Mouse (Mus musculus) intestine, embryonic 16.5 days (tissue): Measurements from ENCODE around the gene Neurl1a. TPM values are rescaled to one million over a fixed set of nuclear protein-coding genes. Genes with fewer than 3 reads are reported as not detected.
A peak's percentile ranks its signal among the peaks of the same experiment; 100 is the strongest.

Experiments
- ATAC-seq: fragments of 200-750 bp; cut with Nextera tagmentation; 2 replicates; pipeline ENCODE4 v1.8.0; 2017; ENCODE audit warnings: moderate TSS enrichment, moderate library complexity
- H3K27ac ChIP-seq: fragments of 300-500 bp; sonication (generic); 2 replicates; pipeline ENCODE4 v1.5.1; 2014; ENCODE audit warnings: mild to moderate bottlenecking, low read length
- H3K27me3 ChIP-seq: fragments of 300-500 bp; sonication (generic); replicated peaks from 2 replicates; pipeline ENCODE4 v1.6.1; 2014; ENCODE audit warnings: low read length, control low read depth, mixed read lengths; ENCODE audit not compliant: control insufficient read depth, insufficient read depth
- H3K36me3 ChIP-seq: fragments of 300-500 bp; sonication (generic); 2 replicates; pipeline ENCODE4 v1.6.1; 2014; ENCODE audit warnings: low read length, control low read depth; ENCODE audit not compliant: control insufficient read depth, insufficient read depth
- H3K4me1 ChIP-seq: fragments of 300-500 bp; sonication (generic); 2 replicates; pipeline ENCODE4 v1.6.1; 2014; ENCODE audit warnings: low read length, control low read depth, mixed read lengths; ENCODE audit not compliant: control insufficient read depth, insufficient read depth
- H3K4me2 ChIP-seq: fragments of 300-500 bp; sonication (generic); 2 replicates; pipeline ENCODE4 v1.6.1; 2014; ENCODE audit warnings: low read depth, low read length, control low read depth
- H3K4me3 ChIP-seq: fragments of 300-500 bp; sonication (generic); 2 replicates; pipeline ENCODE4 v1.5.1; 2014; ENCODE audit warnings: mild to moderate bottlenecking, low read length
- H3K9ac ChIP-seq: fragments of 300-500 bp; sonication (generic); 2 replicates; pipeline ENCODE4 v1.6.1; 2014; ENCODE audit warnings: low read depth, low read length
- H3K9me3 ChIP-seq: fragments of 300-500 bp; sonication (generic); 2 replicates; pipeline ENCODE4 v1.6.1; 2016; ENCODE audit warnings: low read length, control low read depth; ENCODE audit not compliant: control insufficient read depth
- WGBS: fragments of 180-500 bp; shearing (Covaris S2); extraction: QIAGEN DNeasy Blood & Tissue Kit; methylation state at CpG from one replicate; pipeline ENCODE4 v1.1.7; 2014; 5-methylcytosine and 5-hydroxymethylcytosine counted together
- polyA plus RNA-seq: library from polyadenylated mRNA; unstranded; fragments of >200 nt; fragmentation: Nextera tagmentation; extraction: Ambion mirVana; gene quantifications from 2 replicates; pipeline ENCODE4 v1.2.1, GENCODE M21; 2015

Gene Neurl1a
- polyA plus RNA-seq, 1 experiment from 2014 or later, result 3.7 TPM

DNA sequence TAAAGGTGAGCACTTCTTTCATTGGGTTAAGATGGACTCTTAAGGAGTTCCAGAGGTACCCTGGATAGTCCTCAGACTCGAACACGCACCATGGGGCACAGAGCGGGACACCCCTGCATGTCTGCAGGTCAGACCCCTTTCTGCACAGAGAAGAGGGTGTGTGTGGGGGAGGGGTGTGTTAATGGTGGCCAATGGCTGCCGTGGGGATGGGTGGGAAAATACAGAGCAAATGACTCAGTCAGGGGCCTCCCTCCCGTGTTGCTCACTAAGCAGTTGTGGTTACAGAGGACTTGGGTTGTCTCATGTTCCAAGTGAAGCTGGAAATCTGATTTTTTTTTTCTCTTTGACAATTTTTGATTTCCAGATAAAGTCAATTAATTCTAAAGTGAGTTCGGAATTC is 36.2 kb upstream of the Neurl1a start:
- H3K4me2 ChIP-seq, result no peak overlapping the region
- peaks cover 9% of the 10 kb centered on the region for H3K4me1 ChIP-seq
- WGBS, result 70% methylated on average over 6 of the region's 6 CpGs
- no peaks in the 10 kb centered on the region for H3K27me3 ChIP-seq
- no peaks in the 10 kb centered on the region for H3K9me3 ChIP-seq
- H3K27ac ChIP-seq, result no peak overlapping the region
- no peak for ATAC-seq
- no peaks in the 10 kb centered on the region for H3K36me3 ChIP-seq
- H3K9ac ChIP-seq, result no peak overlapping the region
- H3K4me3 ChIP-seq, result no peak overlapping the region

DNA sequence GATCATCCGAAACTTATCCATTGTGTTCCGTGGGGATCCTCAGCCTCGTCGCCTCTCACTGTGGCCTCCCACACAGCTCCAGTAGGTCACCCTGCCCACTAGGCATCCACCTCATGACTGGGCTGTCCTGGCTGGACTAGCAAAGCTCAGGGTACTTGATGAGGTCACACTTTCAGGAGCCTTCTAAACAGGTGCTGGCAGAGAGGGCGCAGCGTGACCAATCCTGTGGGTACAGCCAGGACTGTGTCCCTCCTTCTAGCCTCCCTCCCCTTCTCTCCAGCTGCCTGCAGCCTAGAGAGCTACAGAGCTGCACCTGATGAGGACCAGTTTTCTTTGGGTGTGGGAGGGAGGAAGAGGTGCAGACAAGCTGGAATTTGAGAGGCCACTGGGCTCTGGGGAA is 34.5 kb upstream of the Neurl1a start, which contains the start of gene Calhm1:
TSS of gene Calhm1 (minus strand) at position 101 of the 400 bp plus-strand sequence.
- WGBS, result 93% methylated on average over 6 of the region's 6 CpGs
- Histone ChIP-seq H3K4me1 (no peaks in the 10 kb centered on the region), H3K27ac (no peak within 1 kb of the TSS), H3K36me3 (no peaks in the 10 kb centered on the region), H3K4me3 (no peak within 1 kb of the TSS), H3K9ac (no peak within 1 kb of the TSS), H3K4me2 (no peak within 1 kb of the TSS), H3K9me3 (no peaks in the 10 kb centered on the region), H3K27me3 (no peaks in the 10 kb centered on the region)
- ATAC-seq, result no peak

DNA sequence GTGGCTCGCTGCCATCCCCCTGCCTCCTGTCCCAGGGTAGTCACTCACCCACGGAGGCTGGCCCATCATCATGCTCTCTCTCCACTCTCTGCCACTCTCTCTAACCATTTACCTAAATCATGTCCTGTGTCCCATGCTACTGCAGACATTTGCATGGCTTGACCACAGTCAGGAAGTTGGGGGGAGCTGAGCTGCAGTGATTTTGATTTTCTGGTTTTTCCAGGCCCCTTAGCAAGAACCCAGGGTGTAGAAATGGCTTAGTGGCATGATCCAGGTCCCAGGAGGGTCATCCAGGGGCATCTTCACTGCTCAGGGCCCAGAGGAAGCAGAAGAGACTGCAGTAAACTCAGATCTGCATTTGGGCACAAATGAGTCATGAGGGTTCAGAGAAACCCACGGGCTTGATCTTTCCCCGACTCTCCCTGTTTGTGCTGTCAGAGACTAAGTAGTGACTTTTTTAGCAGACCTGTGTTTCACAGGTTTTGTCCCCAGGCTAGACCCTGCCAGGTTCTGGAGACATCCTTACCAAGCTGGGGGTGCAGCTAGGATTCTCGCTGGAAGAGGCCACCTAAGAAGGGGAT is 30.3 kb upstream of the Neurl1a start:
- Histone ChIP-seq H3K4me3 (no peak overlapping the region), H3K9ac (no peak overlapping the region), H3K27ac (no peak overlapping the region), H3K4me2 (no peak overlapping the region), H3K4me1 (no peaks in the 10 kb centered on the region), H3K9me3 (no peaks in the 10 kb centered on the region), H3K27me3 (0 out of 2 replicates have a peak, but pooled peaks cover 2% of the 10 kb centered on the region), H3K36me3 (no peaks in the 10 kb centered on the region)
- ATAC-seq, result no peak
- 74% methylated on average over 5 of the region's 5 CpGs for WGBS

DNA sequence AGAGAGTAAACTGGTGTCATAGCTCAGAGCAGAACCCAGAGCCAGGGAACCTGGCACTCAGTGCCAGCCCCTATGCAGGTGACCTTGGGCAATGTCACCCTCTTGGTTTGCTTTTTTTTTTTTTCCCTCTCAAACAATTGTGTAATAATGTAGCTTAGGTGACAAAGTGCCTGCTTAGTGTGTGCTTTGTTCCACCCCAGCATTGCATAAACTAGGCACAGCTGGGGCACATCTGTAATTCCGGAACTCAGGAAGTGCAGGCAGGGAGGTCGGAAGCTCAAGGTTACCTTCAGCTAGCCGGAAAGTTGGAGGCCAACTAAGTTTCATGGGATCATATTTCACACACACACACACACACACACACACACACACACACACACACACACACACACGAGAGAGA is 28.8 kb upstream of the Neurl1a start:
- Histone ChIP-seq H3K27me3 (0 out of 2 replicates have a peak, but pooled peaks cover 2% of the 10 kb centered on the region), H3K4me1 (no peaks in the 10 kb centered on the region), H3K36me3 (no peaks in the 10 kb centered on the region), H3K27ac (no peak overlapping the region), H3K9ac (no peak overlapping the region), H3K4me3 (no peak overlapping the region), H3K9me3 (no peaks in the 10 kb centered on the region), H3K4me2 (no peak overlapping the region)
- WGBS, result 32% methylated on average over 4 of the region's 4 CpGs
- no peak for ATAC-seq

DNA sequence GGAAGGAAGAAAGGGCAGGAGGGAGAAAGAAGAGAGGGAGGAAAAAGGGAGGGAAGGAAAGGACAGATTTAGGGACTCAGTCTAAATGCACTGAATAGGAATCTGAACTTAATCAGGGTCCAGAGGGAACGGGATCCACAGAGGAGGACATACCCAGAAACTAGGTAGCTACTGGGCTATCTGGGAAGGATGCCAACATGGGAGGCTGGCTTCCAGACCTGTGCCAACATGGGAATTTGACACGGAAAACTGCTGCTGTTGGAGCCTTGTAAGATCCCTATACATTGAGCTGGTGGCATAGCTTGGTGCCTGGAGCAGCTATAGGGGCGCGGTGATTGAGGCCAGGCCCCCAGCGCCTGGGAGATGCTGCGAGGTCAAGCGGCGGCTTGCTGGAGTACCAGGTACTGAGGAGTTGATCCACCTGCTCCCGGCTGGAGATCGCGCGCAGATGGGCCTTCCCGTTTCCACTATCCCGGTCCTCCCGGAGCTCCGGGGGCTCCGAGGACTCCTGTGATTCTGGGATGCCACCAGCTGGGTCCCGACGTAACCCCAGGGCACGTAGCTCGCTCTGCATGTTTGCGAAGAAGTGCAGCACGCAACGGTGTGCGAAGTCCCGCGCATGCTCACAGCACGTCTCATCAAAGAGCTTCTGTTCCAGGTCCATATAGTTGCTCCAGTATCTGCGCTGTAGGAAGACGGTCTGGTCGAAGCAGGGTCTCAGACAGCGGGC is 27.1 kb upstream of the Neurl1a start:
- peak overlapping the region; percentile 31 for H3K4me3 ChIP-seq
- H3K9ac ChIP-seq, result peak overlapping the region; percentile 44; the same call in 1 of the 2 replicates
- peak overlapping the region; percentile 51 for H3K4me2 ChIP-seq
- H3K36me3 ChIP-seq, result no peaks in the 10 kb centered on the region
- 0 out of 2 replicates have a peak, but pooled peaks cover 2% of the 10 kb centered on the region for H3K27me3 ChIP-seq
- 25% methylated on average over 32 of the region's 32 CpGs for WGBS
- no peak overlapping the region for H3K27ac ChIP-seq
- H3K9me3 ChIP-seq, result no peaks in the 10 kb centered on the region
- ATAC-seq, result no peak
- no peaks in the 10 kb centered on the region for H3K4me1 ChIP-seq

DNA sequence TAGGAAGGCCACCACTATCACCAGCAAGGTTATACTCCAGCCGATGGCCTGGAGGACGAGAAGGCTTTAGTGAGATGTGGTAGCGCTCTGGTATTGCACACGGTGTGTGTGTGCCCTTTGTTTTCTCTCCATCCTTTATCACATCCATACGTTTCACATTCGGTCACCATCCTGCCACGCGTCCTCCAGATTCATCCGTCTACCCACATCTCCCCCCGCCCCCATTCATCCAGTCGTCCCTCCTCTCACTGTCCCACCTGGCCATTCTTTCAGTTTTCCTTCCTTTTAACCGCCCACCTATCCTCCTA is 26.6 kb upstream of the Neurl1a start:
- WGBS, result 58% methylated on average over 12 of the region's 12 CpGs
- Histone ChIP-seq H3K27ac (no peak overlapping the region), H3K4me2 (peak overlapping the region; percentile 51), H3K4me1 (no peaks in the 10 kb centered on the region), H3K9ac (no peak overlapping the region), H3K36me3 (no peaks in the 10 kb centered on the region), H3K27me3 (0 out of 2 replicates have a peak, but pooled peaks cover 2% of the 10 kb centered on the region), H3K9me3 (no peaks in the 10 kb centered on the region), H3K4me3 (peak overlapping the region; percentile 31; the same call in 1 of the 2 replicates)
- no peak for ATAC-seq

DNA sequence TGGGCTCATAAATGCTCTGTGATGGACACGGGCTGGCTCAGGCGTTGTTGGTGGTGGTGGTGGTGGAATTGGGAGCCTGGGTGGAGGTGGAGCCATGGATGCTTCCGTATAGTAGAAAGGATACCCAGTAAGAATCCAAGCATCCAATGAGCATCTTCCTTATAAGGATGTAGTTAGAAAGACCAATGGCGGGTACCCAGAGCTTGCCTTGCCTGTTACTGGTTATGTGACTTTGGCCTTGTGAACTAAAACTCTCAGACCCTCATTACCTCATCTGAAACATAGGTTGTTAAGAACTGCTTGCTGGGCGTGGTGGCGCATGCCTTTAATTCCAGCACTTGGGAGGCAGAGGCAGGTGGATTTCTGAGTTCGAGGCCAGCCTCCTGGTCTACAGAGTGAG is 24.9 kb upstream of the Neurl1a start:
- Histone ChIP-seq H3K27ac (no peak overlapping the region), H3K9me3 (no peaks in the 10 kb centered on the region), H3K36me3 (no peaks in the 10 kb centered on the region), H3K27me3 (0 out of 2 replicates have a peak, but pooled peaks cover 2% of the 10 kb centered on the region), H3K4me2 (no peak overlapping the region), H3K9ac (no peak overlapping the region), H3K4me1 (no peaks in the 10 kb centered on the region), H3K4me3 (no peak overlapping the region)
- 90% methylated on average over 7 of the region's 7 CpGs for WGBS
- ATAC-seq, result no peak

DNA sequence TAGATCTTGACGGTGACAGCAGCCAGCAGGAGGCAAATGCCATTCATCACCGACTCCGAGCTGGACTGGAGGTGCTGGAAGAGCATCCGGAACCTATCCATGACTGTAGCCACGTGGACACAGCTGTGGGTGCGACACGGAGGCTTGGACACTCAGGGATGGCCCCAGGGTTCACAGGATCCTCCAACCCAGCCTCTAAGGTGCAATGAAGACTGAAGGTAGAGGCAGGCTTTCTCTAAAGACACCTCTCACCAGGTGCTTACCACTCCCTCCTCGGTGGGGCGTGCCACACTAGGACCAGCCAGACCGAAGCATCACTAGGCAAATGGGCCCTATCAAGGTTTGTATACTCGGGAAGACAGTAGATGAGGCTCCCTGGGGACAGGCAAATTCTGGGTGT is 21.0 kb upstream of the Neurl1a start, which contains the start of gene Calhm3:
TSS of gene Calhm3 (minus strand) at position 101 of the 400 bp plus-strand sequence.
- Histone ChIP-seq H3K4me1 (no peaks in the 10 kb centered on the region), H3K36me3 (no peaks in the 10 kb centered on the region), H3K27me3 (no peaks in the 10 kb centered on the region), H3K4me3 (no peak within 1 kb of the TSS), H3K27ac (no peak within 1 kb of the TSS; the same call in 1 of the 2 replicates), H3K9me3 (no peaks in the 10 kb centered on the region), H3K9ac (no peak within 1 kb of the TSS), H3K4me2 (no peak within 1 kb of the TSS)
- WGBS, result 79% methylated on average over 11 of the region's 11 CpGs
- ATAC-seq, result no peak

DNA sequence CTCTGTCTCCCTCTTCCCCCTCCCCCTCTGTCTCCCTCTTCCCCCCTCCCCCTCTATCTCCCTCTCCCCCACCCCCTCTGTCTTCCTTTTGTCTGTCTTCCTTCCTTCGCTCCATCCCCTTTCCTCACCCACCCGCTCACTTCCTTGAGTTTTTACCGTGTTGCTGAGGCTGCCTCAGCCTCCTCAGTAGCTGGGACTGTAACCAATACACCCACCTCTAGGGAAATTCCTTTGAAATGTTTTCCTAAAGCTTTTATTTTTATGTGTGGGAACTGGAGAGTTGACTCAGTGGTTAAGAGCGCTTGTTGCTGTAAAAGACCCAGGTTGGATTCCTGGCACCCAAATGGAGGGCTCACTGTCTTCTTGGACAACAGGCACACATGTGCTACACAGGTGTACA is 17.0 kb upstream of the Neurl1a start:
- H3K4me2 ChIP-seq, result no peak overlapping the region
- no peak overlapping the region for H3K27ac ChIP-seq
- no peaks in the 10 kb centered on the region for H3K4me1 ChIP-seq
- no peak overlapping the region for H3K9ac ChIP-seq
- no peaks in the 10 kb centered on the region for H3K27me3 ChIP-seq
- H3K9me3 ChIP-seq, result no peaks in the 10 kb centered on the region
- WGBS, result 72% methylated on average over 4 of the region's 4 CpGs
- no peak for ATAC-seq
- H3K4me3 ChIP-seq, result no peak overlapping the region
- H3K36me3 ChIP-seq, result no peaks in the 10 kb centered on the region
